Mouse (Mus musculus) thymus, adult 2 months (tissue): Measurements from ENCODE around the gene Pla2g4b.

Source experiments
- CTCF ChIP-seq: fragments of 200-500 bp; IDR thresholded peaks from 2 replicates; pipeline ENCODE4 v1.5.1; 2012; ENCODE audit warnings: mild to moderate bottlenecking, control low read depth, low read length, moderate library complexity, borderline replicate concordance; ENCODE audit not compliant: control insufficient read depth, poor library complexity, insufficient read depth; ENCODE audit errors: extremely low read depth
- POLR2A ChIP-seq: fragments of 200-500 bp; IDR thresholded peaks from 2 replicates; pipeline ENCODE4 v1.6.1; 2012; ENCODE audit warnings: mild to moderate bottlenecking, low read length, control low read depth, moderate library complexity; ENCODE audit not compliant: control insufficient read depth, poor library complexity, insufficient read depth; ENCODE audit errors: extremely low read depth

GRCm38 (mm10) chr2:120059466-120059865 is 26.2 kb downstream of the Pla2g4b start:
- TF ChIP-seq POLR2A: no peak
- no peak for TF ChIP-seq CTCF
